In genomic region chr2:60202900-60203530, GRCm38 (mm10) we compare ENCODE assay signal across 23 mouse cellular contexts.
"Had no signal": no experiment of that assay in that cellular context is flagged by ENCODE, and none has a peak within 500 bp of the region (broad histone marks: within the 10 kb centered on the region; RNA-seq: fewer than 3 reads in every experiment).

No protein-coding gene starts in this region.

- H3K4me3 ChIP-seq: gastrocnemius, adult 2 months; heart, embryonic 10.5 days; heart, embryonic 12.5 days; hindbrain, embryonic 10.5 days; hindbrain, embryonic 12.5 days; intestine, embryonic 15.5 days; limb, embryonic 13.5 days; limb, embryonic 15.5 days; liver, embryonic 13.5 days had no signal

- ATAC-seq: hindbrain, embryonic 16.5 days; inflammation-experienced regulatory T-cells, adult 6 months had no signal

- H3K27me3 ChIP-seq: heart, embryonic 12.5 days; intestine, embryonic 15.5 days; limb, embryonic 13.5 days; limb, embryonic 15.5 days; liver, embryonic 13.5 days had no signal

- H3K4me2 ChIP-seq: heart, embryonic 12.5 days; hindbrain, embryonic 12.5 days; hindbrain, embryonic 14.5 days; intestine, embryonic 15.5 days; limb, embryonic 13.5 days; limb, embryonic 15.5 days; liver, embryonic 13.5 days had no signal

- H3K9me3 ChIP-seq: heart, embryonic 10.5 days; heart, embryonic 12.5 days; hindbrain, embryonic 10.5 days; hindbrain, embryonic 12.5 days; intestine, embryonic 15.5 days; limb, embryonic 13.5 days; limb, embryonic 15.5 days; liver, embryonic 13.5 days had no signal

- DNase-seq: gastrocnemius, adult 2 months; gastrocnemius, postnatal 14 days; gastrocnemius, postnatal 36 days; heart, adult 18-20 months; heart, postnatal 10 days; heart, postnatal 4 days; kidney, adult 18-20 months; kidney, adult 8-10 months; kidney, postnatal 10 days; layer of hippocampus, adult 9-11 months; layer of hippocampus, postnatal 36 days; left cerebral cortex, postnatal 4 days; liver, embryonic 13.5 days had no signal

- H3K27ac ChIP-seq: gastrocnemius, adult 2 months; heart, embryonic 10.5 days; hindbrain, embryonic 10.5 days; hindbrain, embryonic 12.5 days; hindbrain, embryonic 14.5 days; intestine, embryonic 15.5 days; limb, embryonic 13.5 days; limb, embryonic 15.5 days had no signal

- H3K9ac ChIP-seq: heart, embryonic 12.5 days; hindbrain, embryonic 12.5 days; hindbrain, embryonic 14.5 days; intestine, embryonic 15.5 days; limb, embryonic 13.5 days; limb, embryonic 15.5 days; liver, embryonic 13.5 days had no signal
